Mouse (Mus musculus) liver, embryonic 12.5 days (tissue): ENCODE data around the gene Plekhm1. TPM values are rescaled to one million over a fixed set of nuclear protein-coding genes. Genes with fewer than 3 reads are reported as not detected.

ENCODE experiments used
- ATAC-seq: fragments of 200-750 bp; cut with Nextera tagmentation; 2 replicates; pipeline ENCODE4 v1.8.0; 2017; ENCODE audit warnings: moderate number of reproducible peaks, mild to moderate bottlenecking, moderate library complexity
- H3K27ac ChIP-seq: fragments of 300-500 bp; sonication (generic); 2 replicates; pipeline ENCODE4 v1.5.1; 2016; ENCODE audit warnings: mild to moderate bottlenecking
- H3K27me3 ChIP-seq: fragments of 300-500 bp; sonication (generic); replicated peaks from 2 replicates; pipeline ENCODE4 v1.6.1; 2016; ENCODE audit warnings: mild to moderate bottlenecking, moderate library complexity
- H3K36me3 ChIP-seq: fragments of 300-500 bp; sonication (generic); 2 replicates; pipeline ENCODE4 v1.6.1; 2016; ENCODE audit warnings: mild to moderate bottlenecking, moderate library complexity
- H3K4me1 ChIP-seq: fragments of 300-500 bp; sonication (generic); 2 replicates; pipeline ENCODE4 v1.6.1; 2016
- H3K4me2 ChIP-seq: fragments of 300-500 bp; sonication (generic); 2 replicates; pipeline ENCODE4 v1.6.1; 2016; ENCODE audit warnings: mild to moderate bottlenecking, moderate library complexity
- H3K4me3 ChIP-seq: fragments of 300-500 bp; sonication (generic); 2 replicates; pipeline ENCODE4 v1.5.1; 2016; ENCODE audit warnings: mild to moderate bottlenecking, moderate library complexity
- H3K9ac ChIP-seq: fragments of 300-500 bp; sonication (generic); 2 replicates; pipeline ENCODE4 v1.6.1; 2016; ENCODE audit warnings: mild to moderate bottlenecking, moderate library complexity
- H3K9me3 ChIP-seq: fragments of 300-500 bp; sonication (generic); replicated peaks from 2 replicates; pipeline ENCODE4 v1.6.1; 2016; ENCODE audit warnings: mild to moderate bottlenecking, moderate library complexity
- WGBS: fragments of 180-500 bp; shearing (Covaris S2); methylation state at CpG from one replicate; pipeline ENCODE4 v1.1.7; 2016; ENCODE audit not compliant: insufficient replicate concordance; 5-methylcytosine and 5-hydroxymethylcytosine counted together
- polyA plus RNA-seq: library from polyadenylated mRNA; unstranded; fragments of >200 nt; fragmentation: Nextera tagmentation; extraction: Ambion mirVana; gene quantifications from 2 replicates; pipeline ENCODE4 v1.2.1, GENCODE M21; 2016

The Plekhm1 gene
- polyA plus RNA-seq, 1 experiment from 2014 or later = 5.2 TPM

GRCm38 (mm10) chr11:103359122-103359521 is 53.4 kb downstream of the Plekhm1 start:
- H3K4me1 ChIP-seq = peaks cover 48% of the 10 kb centered on the region
- no peaks in the 10 kb centered on the region for H3K9me3 ChIP-seq
- H3K9ac ChIP-seq = no peak overlapping the region
- 1% methylated on average over 22 of the region's 22 CpGs for WGBS
- ATAC-seq = no peak
- H3K4me2 ChIP-seq = peak overlapping the region; percentile 84
- H3K27me3 ChIP-seq = peaks cover 79% of the 10 kb centered on the region
- no peaks in the 10 kb centered on the region for H3K36me3 ChIP-seq
- no peak overlapping the region for H3K4me3 ChIP-seq
- H3K27ac ChIP-seq = no peak overlapping the region

GRCm38 (mm10) chr11:103358316-103358715 is 54.2 kb downstream of the Plekhm1 start:
- H3K4me1 ChIP-seq = peaks cover 46% of the 10 kb centered on the region
- no peak overlapping the region for H3K27ac ChIP-seq
- peaks cover 71% of the 10 kb centered on the region for H3K27me3 ChIP-seq
- no peak overlapping the region for H3K4me2 ChIP-seq
- no peak overlapping the region for H3K4me3 ChIP-seq
- ATAC-seq = no peak
- no peaks in the 10 kb centered on the region for H3K9me3 ChIP-seq
- WGBS = 74% methylated on average over 4 of the region's 4 CpGs
- no peak overlapping the region for H3K9ac ChIP-seq
- no peaks in the 10 kb centered on the region for H3K36me3 ChIP-seq

GRCm38 (mm10) chr11:103357710-103358109 is 54.8 kb downstream of the Plekhm1 start:
- H3K9me3 ChIP-seq = no peaks in the 10 kb centered on the region
- WGBS = 83% methylated on average over 10 of the region's 10 CpGs
- peaks cover 40% of the 10 kb centered on the region for H3K4me1 ChIP-seq
- H3K4me2 ChIP-seq = no peak overlapping the region
- peaks cover 65% of the 10 kb centered on the region for H3K27me3 ChIP-seq
- no peak for ATAC-seq
- H3K9ac ChIP-seq = no peak overlapping the region
- H3K36me3 ChIP-seq = 0 out of 2 replicates have a peak, but pooled peaks cover 2% of the 10 kb centered on the region
- no peak overlapping the region for H3K4me3 ChIP-seq
- H3K27ac ChIP-seq = no peak overlapping the region

- Histone ChIP-seq H3K9ac (no peak overlapping the region), H3K9me3 (no peaks in the 10 kb centered on the region), H3K4me2 (no peak overlapping the region), H3K4me1 (peaks cover 34% of the 10 kb centered on the region), H3K27ac (no peak overlapping the region), H3K4me3 (no peak overlapping the region), H3K27me3 (peaks cover 59% of the 10 kb centered on the region), H3K36me3 (0 out of 2 replicates have a peak, but pooled peaks cover 4% of the 10 kb centered on the region)
- no peak for ATAC-seq
- WGBS = 72% methylated on average over 16 of the region's 16 CpGs
Observed at GRCm38 (mm10) chr11:103356938-103357670, 55.4 kb downstream of the Plekhm1 start.

- 0 out of 2 replicates have a peak, but pooled peaks have one; percentile 17 for ATAC-seq
- peaks cover 24% of the 10 kb centered on the region for H3K4me1 ChIP-seq
- H3K4me2 ChIP-seq = peak overlapping the region; percentile 37
- 0 out of 2 replicates have a peak, but pooled peaks cover 4% of the 10 kb centered on the region for H3K36me3 ChIP-seq
- H3K27ac ChIP-seq = no peak overlapping the region
- H3K27me3 ChIP-seq = peaks cover 49% of the 10 kb centered on the region
- H3K9me3 ChIP-seq = no peaks in the 10 kb centered on the region
- H3K9ac ChIP-seq = peak overlapping the region; percentile 13; the same call in 1 of the 2 replicates
- H3K4me3 ChIP-seq = peak overlapping the region; percentile 10; the same call in 1 of the 2 replicates
- 44% methylated on average over 11 of the region's 11 CpGs for WGBS
Observed at GRCm38 (mm10) chr11:103356032-103356571, 56.4 kb downstream of the Plekhm1 start.

- H3K4me3 ChIP-seq = no peak overlapping the region
- peaks cover 15% of the 10 kb centered on the region for H3K4me1 ChIP-seq
- H3K36me3 ChIP-seq = 0 out of 2 replicates have a peak, but pooled peaks cover 4% of the 10 kb centered on the region
- no peak overlapping the region for H3K9ac ChIP-seq
- H3K27ac ChIP-seq = no peak overlapping the region
- 50% methylated on average over 11 of the region's 11 CpGs for WGBS
- H3K9me3 ChIP-seq = no peaks in the 10 kb centered on the region
- no peak for ATAC-seq
- no peak overlapping the region for H3K4me2 ChIP-seq
- peaks cover 40% of the 10 kb centered on the region for H3K27me3 ChIP-seq
Observed at GRCm38 (mm10) chr11:103355251-103355650, 57.2 kb downstream of the Plekhm1 start.

GRCm38 (mm10) chr11:103354033-103354432 is 58.5 kb downstream of the Plekhm1 start:
- Histone ChIP-seq H3K9me3 (0 out of 2 replicates have a peak, but pooled peaks cover 4% of the 10 kb centered on the region), H3K4me3 (no peak overlapping the region)

GRCm38 (mm10) chr11:103352239-103352814 is 60.2 kb downstream of the Plekhm1 start:
- Histone ChIP-seq H3K4me3 (no peak overlapping the region), H3K9me3 (0 out of 2 replicates have a peak, but pooled peaks cover 4% of the 10 kb centered on the region), H3K27me3 (peaks cover 11% of the 10 kb centered on the region; the same call in 1 of the 2 replicates), H3K27ac (no peak overlapping the region), H3K9ac (no peak overlapping the region), H3K36me3 (0 out of 2 replicates have a peak, but pooled peaks cover 4% of the 10 kb centered on the region), H3K4me2 (no peak overlapping the region), H3K4me1 (peaks cover 4% of the 10 kb centered on the region)
- WGBS = 64% methylated on average over 5 of the region's 5 CpGs
- ATAC-seq = no peak

More at GRCm38 (mm10) chr11:103354033-103354432, 58.5 kb downstream of the Plekhm1 start:
- no peak overlapping the region for H3K4me2 ChIP-seq
- H3K27me3 ChIP-seq = peaks cover 28% of the 10 kb centered on the region
- H3K4me1 ChIP-seq = peaks cover 8% of the 10 kb centered on the region
- H3K27ac ChIP-seq = no peak overlapping the region
- ATAC-seq = no peak
- H3K9ac ChIP-seq = no peak overlapping the region
- H3K36me3 ChIP-seq = 0 out of 2 replicates have a peak, but pooled peaks cover 4% of the 10 kb centered on the region
- WGBS = 74% methylated on average over 3 of the region's 3 CpGs

GRCm38 (mm10) chr11:103350711-103351315 is 61.7 kb downstream of the Plekhm1 start:
- 75% methylated on average over 12 of the region's 12 CpGs for WGBS
- Histone ChIP-seq H3K9ac (no peak overlapping the region), H3K4me2 (no peak overlapping the region), H3K27ac (no peak overlapping the region), H3K9me3 (0 out of 2 replicates have a peak, but pooled peaks cover 4% of the 10 kb centered on the region), H3K36me3 (0 out of 2 replicates have a peak, but pooled peaks cover 4% of the 10 kb centered on the region), H3K27me3 (no peaks in the 10 kb centered on the region), H3K4me1 (peaks cover 12% of the 10 kb centered on the region), H3K4me3 (no peak overlapping the region)
- no peak for ATAC-seq

- Histone ChIP-seq H3K9ac (no peak overlapping the region), H3K27me3 (no peaks in the 10 kb centered on the region), H3K9me3 (0 out of 2 replicates have a peak, but pooled peaks cover 4% of the 10 kb centered on the region), H3K4me2 (no peak overlapping the region), H3K27ac (no peak overlapping the region), H3K4me3 (no peak overlapping the region), H3K4me1 (peaks cover 19% of the 10 kb centered on the region), H3K36me3 (0 out of 2 replicates have a peak, but pooled peaks cover 4% of the 10 kb centered on the region)
- WGBS = 51% methylated on average over 2 of the region's 2 CpGs
- ATAC-seq = no peak
Observed at GRCm38 (mm10) chr11:103349699-103350098, 62.8 kb downstream of the Plekhm1 start.

GRCm38 (mm10) chr11:103346657-103347056 is 65.8 kb downstream of the Plekhm1 start:
- no peak overlapping the region for H3K9ac ChIP-seq
- ATAC-seq = peak; percentile 5; the same call in 1 of the 2 replicates
- no peak overlapping the region for H3K4me2 ChIP-seq
- H3K36me3 ChIP-seq = no peaks in the 10 kb centered on the region
- no peak overlapping the region for H3K27ac ChIP-seq
- no peak overlapping the region for H3K4me3 ChIP-seq
- 0 out of 2 replicates have a peak, but pooled peaks cover 4% of the 10 kb centered on the region for H3K9me3 ChIP-seq
- H3K27me3 ChIP-seq = no peaks in the 10 kb centered on the region
- peaks cover 23% of the 10 kb centered on the region for H3K4me1 ChIP-seq
- 42% methylated on average over 5 of the region's 5 CpGs for WGBS
